Mouse (Mus musculus): ENCODE data around the gene Npas3. TPM values are rescaled to one million over a fixed set of nuclear protein-coding genes. Genes with fewer than 3 reads are reported as not detected.

Npas3 gene
- total RNA-seq (2014; rRNA removed): 15.4 and 28.3 TPM in 2 replicates
- polyA plus RNA-seq (2015; fragmentation: Nextera tagmentation; extraction: Ambion mirVana): 11.7 and 16.6 TPM in 2 replicates

GRCm38 (mm10) chr12:53248101-53248727 lies at the start of gene Npas3:
Gene Npas3, plus strand, starts transcription at chr12:53248677.
- peak within 1 kb of the TSS; percentile 98 for H3K4me2 ChIP-seq (ENCODE audit: low read depth)
- peak within 1 kb of the TSS; percentile 83 for H3K27ac ChIP-seq (ENCODE audit: low read depth, low read length)
- peak within 1 kb of the TSS; percentile 66 for H3K4me3 ChIP-seq (ENCODE audit: low read depth, low read length)
- DNase-seq (peak; percentile 72), ATAC-seq (peak; percentile 70)
- H3K9ac ChIP-seq: peak within 1 kb of the TSS; percentile 72
- WGBS: 0% methylated on average over 53 of the region's 62 CpGs
- no peaks in the 10 kb centered on the region for H3K36me3 ChIP-seq (ENCODE audit: insufficient read depth)
- peaks cover 15% of the 10 kb centered on the region for H3K4me1 ChIP-seq (ENCODE audit: insufficient read depth)
- no peaks in the 10 kb centered on the region for H3K9me3 ChIP-seq (ENCODE audit: low read length)
- TF ChIP-seq CTCF (IDR thresholded peaks at IDR 0.05; ENCODE audit: low read depth): no peak
- peaks cover 20% of the 10 kb centered on the region; the same call in 1 of the 2 replicates for H3K27me3 ChIP-seq (ENCODE audit: insufficient read depth, low read length)

- no peak overlapping the region for H3K27ac ChIP-seq (ENCODE audit: low read depth, low read length)
- no peaks in the 10 kb centered on the region for H3K36me3 ChIP-seq (ENCODE audit: insufficient read depth)
- WGBS: 82% methylated on average over 15 of the region's 15 CpGs
- H3K27me3 ChIP-seq (ENCODE audit: insufficient read depth, low read length): no peaks in the 10 kb centered on the region
- no peak for TF ChIP-seq CTCF (IDR thresholded peaks at IDR 0.05; ENCODE audit: low read depth)
- no peak for ATAC-seq
- no peak for DNase-seq
- H3K4me1 ChIP-seq (ENCODE audit: insufficient read depth): no peaks in the 10 kb centered on the region
- H3K9me3 ChIP-seq (ENCODE audit: low read length): no peaks in the 10 kb centered on the region
- H3K4me3 ChIP-seq (ENCODE audit: low read depth, low read length): no peak overlapping the region
- H3K4me2 ChIP-seq (ENCODE audit: low read depth): no peak overlapping the region
- H3K9ac ChIP-seq: no peak overlapping the region
Measured at GRCm38 (mm10) chr12:53217141-53217540, 31.3 kb upstream of the Npas3 start.

- ATAC-seq: no peak
- Histone ChIP-seq H3K27me3 (ENCODE audit: insufficient read depth, low read length) (no peaks in the 10 kb centered on the region), H3K4me2 (ENCODE audit: low read depth) (no peak overlapping the region), H3K9me3 (ENCODE audit: low read length) (no peaks in the 10 kb centered on the region), H3K4me3 (ENCODE audit: low read depth, low read length) (no peak overlapping the region), H3K4me1 (ENCODE audit: insufficient read depth) (no peaks in the 10 kb centered on the region), H3K36me3 (ENCODE audit: insufficient read depth) (no peaks in the 10 kb centered on the region), H3K27ac (ENCODE audit: low read depth, low read length) (no peak overlapping the region), H3K9ac (no peak overlapping the region)
- DNase-seq: no peak
- 69% methylated on average over 4 of the region's 4 CpGs for WGBS
- TF ChIP-seq CTCF (IDR thresholded peaks at IDR 0.05; ENCODE audit: low read depth): peak; percentile 31
Measured at GRCm38 (mm10) chr12:53222742-53223141, 25.7 kb upstream of the Npas3 start.

- Histone ChIP-seq H3K27ac (ENCODE audit: low read depth, low read length) (no peak overlapping the region), H3K9me3 (ENCODE audit: low read length) (no peaks in the 10 kb centered on the region), H3K4me1 (ENCODE audit: insufficient read depth) (no peaks in the 10 kb centered on the region), H3K36me3 (ENCODE audit: insufficient read depth) (no peaks in the 10 kb centered on the region), H3K27me3 (ENCODE audit: insufficient read depth, low read length) (no peaks in the 10 kb centered on the region), H3K9ac (no peak overlapping the region), H3K4me2 (ENCODE audit: low read depth) (no peak overlapping the region), H3K4me3 (ENCODE audit: low read depth, low read length) (no peak overlapping the region)
- no peak for TF ChIP-seq CTCF (IDR thresholded peaks at IDR 0.05; ENCODE audit: low read depth)
- no peak for ATAC-seq
- WGBS: 51% methylated on average over 4 of the region's 4 CpGs
- DNase-seq: no peak
Measured at GRCm38 (mm10) chr12:53227356-53227755, 21.1 kb upstream of the Npas3 start.

- ATAC-seq: no peak
- Histone ChIP-seq H3K36me3 (ENCODE audit: insufficient read depth) (no peaks in the 10 kb centered on the region), H3K27me3 (ENCODE audit: insufficient read depth, low read length) (no peaks in the 10 kb centered on the region), H3K4me2 (ENCODE audit: low read depth) (no peak overlapping the region), H3K4me3 (ENCODE audit: low read depth, low read length) (no peak overlapping the region), H3K9ac (no peak overlapping the region), H3K9me3 (ENCODE audit: low read length) (no peaks in the 10 kb centered on the region), H3K4me1 (ENCODE audit: insufficient read depth) (no peaks in the 10 kb centered on the region), H3K27ac (ENCODE audit: low read depth, low read length) (no peak overlapping the region)
- TF ChIP-seq CTCF (IDR thresholded peaks at IDR 0.05; ENCODE audit: low read depth): no peak
- DNase-seq: no peak
- 75% methylated on average over 2 of the region's 2 CpGs for WGBS
Measured at GRCm38 (mm10) chr12:53229419-53229818, 19.1 kb upstream of the Npas3 start.

GRCm38 (mm10) chr12:53246181-53246580 lies 2.3 kb upstream of the Npas3 start:
- Histone ChIP-seq H3K36me3 (ENCODE audit: insufficient read depth) (no peaks in the 10 kb centered on the region), H3K27ac (ENCODE audit: low read depth, low read length) (no peak overlapping the region), H3K4me3 (ENCODE audit: low read depth, low read length) (peak overlapping the region; percentile 66), H3K4me1 (ENCODE audit: insufficient read depth) (peaks cover 15% of the 10 kb centered on the region), H3K9me3 (ENCODE audit: low read length) (no peaks in the 10 kb centered on the region), H3K9ac (peak overlapping the region; percentile 39; the same call in 1 of the 2 replicates), H3K27me3 (ENCODE audit: insufficient read depth, low read length) (peaks cover 20% of the 10 kb centered on the region; the same call in 1 of the 2 replicates), H3K4me2 (ENCODE audit: low read depth) (peak overlapping the region; percentile 98)
- no peak for DNase-seq
- ATAC-seq: no peak
- WGBS: 11% methylated on average over 12 of the region's 12 CpGs
- no peak for TF ChIP-seq CTCF (IDR thresholded peaks at IDR 0.05; ENCODE audit: low read depth)

All from forebrain, postnatal 0 days (tissue).